Mouse (Mus musculus): Measurements from ENCODE around the gene Vps50.

GRCm38 (mm10) chr6:3590289-3590904, 92.2 kb downstream of the Vps50 start:
- no peak for TF ChIP-seq EP300 (IDR thresholded peaks at IDR 0.05; ENCODE audit: low read depth)
- no peak for TF ChIP-seq CTCF (IDR thresholded peaks at IDR 0.05; ENCODE audit: low read depth)
